Mouse (Mus musculus) lung, postnatal 0 days (tissue): ENCODE data around the gene Hmga1.

Source experiments
- CTCF ChIP-seq: IDR thresholded peaks from 2 replicates; pipeline ENCODE4 v1.5.1; 2016; ENCODE audit warnings: antibody characterized with exemption, mild to moderate bottlenecking
- EP300 ChIP-seq: IDR thresholded peaks from 2 replicates; pipeline ENCODE4 v1.6.1; 2016; ENCODE audit warnings: antibody characterized with exemption, mild to moderate bottlenecking, control low read depth

- TF ChIP-seq CTCF (no peak), EP300 (no peak)
Observed at GRCm38 (mm10) chr17:27551393-27551940, 4.8 kb upstream of the Hmga1 start.
